Mouse (Mus musculus) liver, adult 2 months (tissue): ENCODE measurements at regions not wholly inside any gene's neighbourhood (a gene's known extent, or its start where the extent isn't known, plus 50 kb on each side); places are given as distances from the start of the nearest gene placed in this dataset.

Experiments
- CTCF ChIP-seq: fragments of 200-500 bp; IDR thresholded peaks from 2 replicates; pipeline ENCODE4 v1.5.1; 2011; ENCODE audit warnings: low read depth, low read length, control low read depth
- POLR2A ChIP-seq: fragments of 200-500 bp; IDR thresholded peaks from 2 replicates; pipeline ENCODE4 v1.6.1; 2011; ENCODE audit warnings: low read length, control low read depth; ENCODE audit not compliant: insufficient read depth; ENCODE audit errors: extremely low read depth

DNA sequence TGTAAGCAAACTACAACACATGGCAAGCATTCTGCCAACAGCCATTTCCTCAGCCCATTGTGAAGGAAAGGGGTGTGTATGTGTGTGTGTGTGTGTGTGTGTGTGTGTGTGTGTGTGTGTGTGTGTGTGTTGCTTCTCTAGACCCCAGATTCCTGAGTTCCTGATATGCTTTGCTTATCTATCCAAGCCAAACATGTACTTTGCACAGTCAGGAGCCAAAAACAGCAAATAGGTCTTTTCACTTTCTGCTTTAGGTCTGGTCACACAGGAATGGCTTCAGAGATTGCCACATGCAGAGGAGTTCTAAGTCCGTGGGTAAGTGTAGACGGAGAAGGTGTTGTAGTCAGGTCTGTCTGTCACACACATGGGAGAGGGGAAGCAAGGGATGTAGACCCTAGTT lies 216.7 kb downstream of the Sec61b start:
- TF ChIP-seq CTCF (no peak), POLR2A (no peak)
